Mouse (Mus musculus) fibroblast of lung, adult 2 months (primary cell): ENCODE measurements around the gene Rgs1.

Source experiments
- DNase-seq: peaks from one replicate; pipeline ENCODE4 v3.0.0-alpha.2; 2011; ENCODE audit warnings: low read depth

Rgs1 gene

GRCm38 (mm10) chr1:144248923-144249322 lies at the start of gene Rgs1:
Rgs1 (minus strand) TSS chr1:144249242.
- DNase-seq, result no peak

DNA sequence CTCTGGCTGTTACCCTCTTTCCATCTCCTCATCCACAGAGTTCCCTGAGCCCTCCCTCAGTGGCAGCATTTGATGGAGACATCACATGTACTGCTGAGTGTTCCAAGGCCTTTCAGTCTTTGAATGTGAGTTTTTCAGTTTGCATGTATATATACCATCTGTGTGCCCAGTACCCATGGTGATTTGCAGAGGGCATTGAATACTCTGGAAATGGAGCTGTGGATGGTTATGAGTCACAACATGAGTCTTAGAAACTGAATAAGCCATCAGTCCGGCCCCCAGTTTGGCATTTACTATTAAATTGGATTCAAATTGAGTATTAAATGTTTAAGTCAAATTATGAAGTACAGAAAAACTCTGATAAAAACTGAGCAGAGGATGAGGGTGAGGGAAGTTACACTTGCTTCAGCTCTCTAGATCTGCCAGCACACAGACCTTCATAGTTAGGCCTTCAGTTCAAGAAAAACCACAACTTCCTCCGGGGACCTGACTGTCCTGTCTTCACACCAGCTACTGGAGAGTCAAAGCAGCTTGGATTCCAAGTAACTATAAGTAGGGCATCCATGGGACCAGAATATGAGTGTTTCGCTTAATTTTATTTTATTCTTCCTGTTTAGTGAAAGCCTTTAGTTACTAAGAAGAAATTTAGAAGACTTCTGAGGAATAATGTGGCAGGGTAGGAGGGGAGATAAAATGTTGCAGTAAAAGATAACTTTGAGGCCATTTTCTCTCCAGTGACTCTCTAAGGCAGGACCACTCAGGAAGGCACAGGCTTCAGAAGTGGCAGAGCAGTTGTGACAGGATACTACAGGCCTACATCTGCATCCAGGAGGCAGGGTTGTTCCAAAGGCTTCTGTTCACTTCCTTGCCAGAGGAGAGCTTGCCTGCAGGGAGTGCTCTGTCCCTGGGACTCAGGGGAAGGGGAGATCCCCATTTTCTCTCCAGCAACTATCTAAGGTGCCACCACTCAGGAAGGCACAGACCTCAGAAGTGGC lies 34.3 kb upstream of the Rgs1 start:
- no peak for DNase-seq

DNA sequence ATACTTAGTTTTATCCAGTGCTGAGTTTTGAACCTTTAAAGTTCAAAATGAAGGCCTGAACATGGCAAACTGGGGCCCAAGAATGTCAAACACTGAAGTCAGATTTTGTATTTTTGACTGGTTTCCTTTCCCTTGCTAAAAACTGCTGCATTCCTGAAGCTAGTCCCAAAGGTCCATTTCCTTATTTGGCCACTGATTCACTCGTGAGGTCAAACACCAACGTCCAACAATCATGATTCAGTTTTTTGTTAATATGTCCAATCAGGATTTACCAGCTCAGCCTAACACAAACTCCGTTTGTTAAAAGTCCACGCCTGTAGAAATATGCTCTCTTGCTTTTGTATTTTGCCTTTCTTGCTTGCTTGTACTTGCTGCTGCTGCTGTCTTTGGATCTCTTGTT lies 31.0 kb upstream of the Rgs1 start:
- peak; percentile 10 for DNase-seq

DNA sequence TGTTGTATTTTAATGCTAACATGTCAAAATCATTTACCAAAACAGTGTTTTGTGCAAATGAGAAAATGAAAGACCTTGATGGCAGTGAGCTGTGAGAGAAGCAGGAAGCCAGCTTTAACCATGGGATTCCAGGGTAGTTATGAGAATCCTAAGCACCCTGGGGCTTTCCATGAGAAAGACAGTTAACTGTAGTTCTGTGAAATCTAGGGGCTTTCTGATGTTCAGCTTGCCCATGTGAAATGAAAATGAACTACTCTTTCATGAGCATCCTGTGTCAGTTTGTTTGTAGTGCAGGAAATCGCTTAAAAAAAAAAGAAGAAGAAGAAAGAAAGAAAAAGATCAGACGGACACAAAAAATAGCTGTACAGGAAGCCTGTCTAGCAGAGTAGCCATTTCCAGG lies 23.9 kb upstream of the Rgs1 start:
- DNase-seq, result no peak

DNA sequence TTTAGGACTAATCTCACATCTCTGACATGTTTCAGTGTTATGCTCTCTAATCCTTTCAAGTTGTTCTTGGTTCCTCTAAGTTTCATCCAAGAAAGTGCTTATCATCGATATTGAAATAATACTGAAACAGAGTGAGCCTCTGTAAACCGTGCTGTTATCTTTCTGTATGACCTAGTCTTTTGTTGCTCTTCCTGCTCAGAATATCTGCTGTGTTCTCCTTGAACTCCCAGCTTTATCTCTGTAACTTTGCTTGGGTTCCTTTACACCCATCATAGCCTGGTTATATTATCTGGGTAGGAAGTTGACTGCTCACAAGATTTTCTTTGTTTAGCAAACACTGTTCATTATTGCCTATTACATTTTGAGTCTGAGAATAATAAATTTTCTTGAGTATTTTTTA lies 20.1 kb upstream of the Rgs1 start:
- DNase-seq, result no peak

DNA sequence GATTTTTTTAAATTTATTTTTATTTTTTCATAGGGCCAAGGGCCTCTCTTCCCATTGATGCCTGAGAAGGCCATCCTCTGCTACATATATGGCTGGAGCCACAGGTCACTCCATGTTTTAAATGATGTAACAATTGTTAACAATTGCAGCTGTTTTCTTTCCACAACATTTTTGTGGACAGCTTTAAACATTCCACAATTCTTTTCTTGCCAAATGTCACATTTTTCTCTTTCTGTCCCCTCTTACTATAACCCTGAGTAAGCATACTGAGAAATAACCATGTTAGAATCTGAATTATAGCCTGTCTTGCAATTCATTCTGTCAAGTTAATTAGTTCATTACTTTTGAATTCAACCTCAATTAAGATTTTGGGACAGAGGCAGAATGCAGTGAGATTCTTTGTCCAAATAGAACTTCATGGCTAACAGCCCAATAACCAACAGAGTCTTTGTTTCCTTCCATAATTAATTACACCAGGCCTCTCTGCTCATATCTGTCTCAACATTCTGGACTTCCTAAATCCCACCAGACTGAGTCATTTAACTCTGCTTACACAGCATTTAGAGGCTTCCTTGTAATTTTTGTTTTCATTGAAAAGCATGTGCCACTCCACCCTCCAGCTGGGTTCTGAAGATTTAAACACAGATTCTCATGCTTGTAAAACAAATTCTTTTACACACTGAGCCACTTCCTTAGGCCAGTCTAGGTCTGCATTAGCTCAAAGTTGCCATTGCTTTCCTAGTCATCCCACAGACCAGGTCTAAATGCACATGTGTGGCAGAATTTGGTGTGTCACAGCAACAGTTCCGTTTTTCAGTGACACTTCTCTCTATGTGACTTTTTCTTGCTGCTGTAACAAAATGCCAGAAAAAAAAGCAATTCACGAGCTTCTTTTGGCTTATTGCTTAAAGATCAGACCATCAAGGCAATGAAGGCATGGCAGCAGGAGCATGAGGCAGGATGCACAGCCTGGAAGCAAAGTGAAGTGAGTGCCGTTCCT lies 18.7 kb upstream of the Rgs1 start:
- peak; percentile 21 for DNase-seq

DNA sequence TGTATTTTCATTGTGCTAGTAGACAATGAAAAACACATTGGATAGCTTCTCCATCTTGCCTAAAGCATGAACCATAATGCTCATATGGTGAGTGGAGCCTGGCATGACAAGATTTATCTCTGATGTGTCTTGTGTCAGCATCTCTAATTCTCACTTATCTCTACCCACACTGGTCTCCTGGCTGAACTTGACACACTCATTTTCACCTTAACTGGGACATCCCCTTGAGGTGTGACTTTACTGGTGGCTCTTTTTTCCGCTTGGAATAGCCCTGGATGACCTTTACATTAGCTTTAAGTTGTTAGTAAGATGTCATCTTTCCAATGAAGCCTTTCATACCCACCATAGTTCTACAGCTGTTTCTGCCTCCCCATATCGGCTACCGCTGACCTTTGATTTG lies 15.0 kb upstream of the Rgs1 start:
- DNase-seq, result no peak

- no peak for DNase-seq
Observed at GRCm38 (mm10) chr1:144262008-144262407, 13.0 kb upstream of the Rgs1 start.

- DNase-seq, result no peak
Observed at GRCm38 (mm10) chr1:144258779-144259178, 9.7 kb upstream of the Rgs1 start.

GRCm38 (mm10) chr1:144256556-144257331 lies 7.7 kb upstream of the Rgs1 start:
- no peak for DNase-seq

GRCm38 (mm10) chr1:144248206-144248605 lies 836 bp downstream of the Rgs1 start:
- DNase-seq, result no peak

GRCm38 (mm10) chr1:144247382-144247781 lies 1.7 kb downstream of the Rgs1 start:
- DNase-seq, result no peak

DNA sequence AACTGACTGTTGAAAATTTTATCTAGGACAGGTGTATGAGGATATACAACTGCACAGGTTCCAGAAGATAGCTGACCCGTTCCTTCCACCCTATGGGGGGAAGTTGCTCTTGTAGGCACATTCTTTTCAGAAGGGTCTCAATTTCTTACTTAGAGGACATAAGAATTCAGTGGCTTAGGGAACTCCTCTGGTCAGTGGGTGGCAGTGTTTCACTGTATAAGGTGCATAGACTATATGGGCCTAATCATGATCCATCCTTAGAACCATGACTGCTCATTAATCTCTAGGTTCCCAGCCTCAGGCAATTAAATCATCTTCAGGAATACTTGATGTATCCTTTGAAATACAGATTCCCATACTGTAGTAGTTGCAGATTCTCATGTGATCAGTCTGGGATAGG lies 5.5 kb downstream of the Rgs1 start:
- peak; percentile 34 for DNase-seq

GRCm38 (mm10) chr1:144239195-144239594 lies 9.8 kb downstream of the Rgs1 start:
- DNase-seq, result peak; percentile 7

DNA sequence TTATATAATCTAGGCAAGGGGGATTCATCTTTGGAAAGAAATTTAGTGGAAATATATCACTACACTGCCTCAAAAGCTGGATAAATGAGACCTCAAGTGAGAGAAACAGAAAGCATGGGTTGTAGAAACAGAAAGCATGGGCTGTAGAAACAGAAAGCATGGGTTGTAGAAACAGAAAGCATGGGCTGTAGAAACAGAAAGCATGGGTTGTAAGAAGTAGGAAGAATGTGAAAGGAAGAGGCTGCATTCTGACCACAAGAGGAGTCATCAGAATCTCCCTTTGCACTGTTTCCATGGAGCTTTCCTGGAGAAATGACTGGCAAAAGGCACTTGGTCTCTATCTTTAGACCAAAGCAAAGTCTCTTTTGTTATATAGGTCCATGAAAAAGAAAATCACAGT lies 33.8 kb downstream of the Rgs1 start:
- DNase-seq, result no peak

- DNase-seq, result no peak
Observed at GRCm38 (mm10) chr1:144210912-144211311, 38.1 kb downstream of the Rgs1 start.

DNA sequence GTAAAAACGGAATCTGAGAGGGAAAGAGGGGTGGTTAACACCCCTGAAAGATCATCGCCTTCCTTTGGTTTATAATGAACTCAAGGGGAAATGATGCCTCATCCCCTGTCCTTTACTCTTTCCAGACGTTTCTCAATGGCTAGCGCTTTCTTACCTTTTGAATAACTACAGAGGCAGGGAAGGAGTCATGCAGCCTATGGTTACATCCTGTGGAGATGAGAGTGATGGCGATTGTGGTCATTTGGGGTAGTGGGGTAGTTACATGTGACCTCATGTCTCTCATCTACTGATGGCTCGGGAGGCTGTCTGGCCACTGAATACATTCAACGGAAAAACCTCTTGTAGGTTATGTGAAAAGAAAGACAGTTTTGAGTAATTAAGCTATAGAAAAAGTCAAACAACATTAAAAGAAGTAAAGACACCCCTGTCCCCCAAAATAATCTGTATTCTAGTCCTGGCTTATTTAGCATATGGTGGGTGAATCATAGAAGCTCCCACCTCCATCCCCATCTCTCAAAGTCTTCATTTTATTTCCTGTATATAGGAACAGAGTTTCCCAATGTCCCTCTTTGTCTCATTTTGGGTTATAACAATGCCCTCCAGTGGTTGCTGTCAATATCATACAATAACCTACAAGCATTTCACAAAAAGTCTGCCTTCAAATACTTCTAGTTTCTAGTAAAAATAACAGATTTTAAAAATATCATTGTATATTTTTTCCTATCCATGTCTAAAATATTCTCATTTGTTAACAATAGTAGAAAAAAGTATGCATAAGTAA lies 42.6 kb downstream of the Rgs1 start:
- DNase-seq, result no peak

- no peak for DNase-seq
Observed at GRCm38 (mm10) chr1:144204766-144205165, 44.3 kb downstream of the Rgs1 start.

DNA sequence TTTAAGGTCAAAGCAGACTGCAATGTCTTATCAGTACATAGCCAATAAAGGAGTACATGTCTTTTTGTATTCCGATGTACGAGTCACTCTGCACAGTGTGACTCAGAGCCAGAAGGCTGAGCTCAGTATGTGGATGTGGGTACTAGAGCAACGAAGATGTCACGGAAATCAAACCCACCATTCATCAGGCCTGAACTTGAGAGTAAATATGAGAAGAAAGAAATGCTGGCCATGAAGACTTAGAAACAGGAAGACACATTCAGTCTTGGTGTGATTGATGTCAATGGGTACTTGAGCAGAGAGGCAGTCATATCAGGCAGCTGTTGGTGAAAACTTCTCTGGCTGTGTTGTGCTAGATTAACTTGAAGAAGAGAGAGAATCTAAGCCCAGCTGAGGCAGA lies 46.1 kb downstream of the Rgs1 start:
- no peak for DNase-seq

- no peak for DNase-seq
Observed at GRCm38 (mm10) chr1:144200496-144200895, 48.5 kb downstream of the Rgs1 start.

- no peak for DNase-seq
Observed at GRCm38 (mm10) chr1:144199538-144199937, 49.5 kb downstream of the Rgs1 start.
